Mouse (Mus musculus): ENCODE data around the gene Ak7.

DNA sequence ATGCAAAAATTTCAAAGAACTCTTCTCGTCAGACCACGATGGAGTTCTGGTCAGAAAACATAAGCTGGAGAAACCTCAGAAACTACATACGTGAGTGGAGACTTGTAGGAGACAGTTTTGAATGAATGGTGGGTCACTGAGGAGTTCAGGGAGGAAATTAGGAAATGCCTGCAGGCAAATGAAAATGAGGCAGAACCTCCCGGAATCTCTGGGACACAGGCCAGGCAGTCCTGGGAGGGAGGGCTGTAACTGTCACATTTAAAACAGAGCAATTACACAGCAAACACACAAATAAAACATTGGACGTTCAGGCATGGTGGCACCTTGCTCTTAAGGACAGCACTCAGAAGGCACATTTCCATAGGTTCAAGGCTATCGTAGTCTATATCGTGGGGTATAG is 69.1 kb downstream of the Ak7 start:
- TF ChIP-seq CTCF (IDR thresholded peaks at IDR 0.05; ENCODE audit: low read depth) (no peak), EP300 (IDR thresholded peaks at IDR 0.05; ENCODE audit: low read depth) (no peak)

Measured in liver, postnatal 0 days (tissue).